Mouse (Mus musculus) G1E-ER4 (cell line): Measurements from ENCODE around the gene Stab1. TPM values are rescaled to one million over a fixed set of nuclear protein-coding genes. Genes with fewer than 3 reads are reported as not detected.

Experiments
- GATA1 ChIP-seq: IDR thresholded peaks from one replicate; pipeline ENCODE4 v1.8.0; 2012; ENCODE audit warnings: low read length, inconsistent platforms
- polyA plus RNA-seq: library from polyadenylated mRNA; stranded (reverse); fragments of >175 nt; gene quantifications from 2 replicates; pipeline ENCODE4 v1.2.3, GENCODE M21; 2012

Stab1 gene
- polyA plus RNA-seq, 1 experiment: not detected

GRCm38 (mm10) chr14:31199599-31199998 lies 31.2 kb upstream of the Stab1 start:
- no peak for TF ChIP-seq GATA1

- TF ChIP-seq GATA1: no peak
Measured at GRCm38 (mm10) chr14:31197547-31198516, 29.4 kb upstream of the Stab1 start.

GRCm38 (mm10) chr14:31195968-31196367 lies 27.5 kb upstream of the Stab1 start:
- no peak for TF ChIP-seq GATA1

GRCm38 (mm10) chr14:31195521-31195920 lies 27.1 kb upstream of the Stab1 start:
- no peak for TF ChIP-seq GATA1

GRCm38 (mm10) chr14:31194891-31195513 lies 26.6 kb upstream of the Stab1 start:
- no peak for TF ChIP-seq GATA1

GRCm38 (mm10) chr14:31194441-31194840 lies 26.0 kb upstream of the Stab1 start:
- TF ChIP-seq GATA1: no peak

- TF ChIP-seq GATA1: no peak
Measured at GRCm38 (mm10) chr14:31193791-31194190, 25.4 kb upstream of the Stab1 start.

GRCm38 (mm10) chr14:31191936-31192335 lies 23.5 kb upstream of the Stab1 start:
- no peak for TF ChIP-seq GATA1

- no peak for TF ChIP-seq GATA1
Measured at GRCm38 (mm10) chr14:31189348-31189747, 20.9 kb upstream of the Stab1 start.

GRCm38 (mm10) chr14:31188771-31189181 lies 20.3 kb upstream of the Stab1 start:
- TF ChIP-seq GATA1: no peak

GRCm38 (mm10) chr14:31186656-31187055 lies 18.2 kb upstream of the Stab1 start:
- no peak for TF ChIP-seq GATA1

- no peak for TF ChIP-seq GATA1
Measured at GRCm38 (mm10) chr14:31184195-31184594, 15.8 kb upstream of the Stab1 start.

GRCm38 (mm10) chr14:31183541-31183940 lies 15.1 kb upstream of the Stab1 start:
- TF ChIP-seq GATA1: no peak

GRCm38 (mm10) chr14:31182786-31183290 lies 14.4 kb upstream of the Stab1 start:
- TF ChIP-seq GATA1: no peak

- no peak for TF ChIP-seq GATA1
Measured at GRCm38 (mm10) chr14:31181512-31181911, 13.1 kb upstream of the Stab1 start.

GRCm38 (mm10) chr14:31179677-31180365 lies 11.4 kb upstream of the Stab1 start:
- TF ChIP-seq GATA1: no peak
